Mouse (Mus musculus) megakaryocyte-erythroid progenitor cell, adult 5-6 weeks (primary cell): ENCODE measurements around the gene Vmn2r26. TPM values are rescaled to one million over a fixed set of nuclear protein-coding genes. Genes with fewer than 3 reads are reported as not detected.
A peak's percentile ranks its signal among the peaks of the same experiment; 100 is the strongest.
"Not testable (repeated sequence)": the region's sequence is repeated elsewhere in the genome, so short reads cannot be mapped to it uniquely, and the experiment has no call there.

Experiments used
- ATAC-seq: replicated peaks from 2 replicates; pipeline ENCODE4 v1.8.0; 2016; ENCODE audit warnings: mild to moderate bottlenecking, inconsistent platforms; ENCODE audit not compliant: severe bottlenecking, poor library complexity, low FRiP score, low TSS enrichment
- total RNA-seq, 2 experiments: library from RNA; stranded (forward) in 1 of 2; stranded (reverse) in 1 of 2; fragments of 200-1000, 215-1000 nt in 1 of 2; fragments of >200 nt in 1 of 2; fragmentation: Nextera tagmentation in 1 of 2; gene quantifications; 2 replicates each; pipeline ENCODE4 v1.2.3; 2014 to 2017

The Vmn2r26 gene
- total RNA-seq (2014; fragmentation: Nextera tagmentation) (not detected in 2 replicates), total RNA-seq (2017) (not detected in 2 replicates)

- ATAC-seq: not testable (repeated sequence)
Measured at GRCm38 (mm10) chr6:124024268-124024667, at the start of gene Vmn2r26. Vmn2r26 (plus strand) TSS chr6:124024568.

GRCm38 (mm10) chr6:124020841-124021240 lies 3.5 kb upstream of the Vmn2r26 start:
- no peak for ATAC-seq

DNA sequence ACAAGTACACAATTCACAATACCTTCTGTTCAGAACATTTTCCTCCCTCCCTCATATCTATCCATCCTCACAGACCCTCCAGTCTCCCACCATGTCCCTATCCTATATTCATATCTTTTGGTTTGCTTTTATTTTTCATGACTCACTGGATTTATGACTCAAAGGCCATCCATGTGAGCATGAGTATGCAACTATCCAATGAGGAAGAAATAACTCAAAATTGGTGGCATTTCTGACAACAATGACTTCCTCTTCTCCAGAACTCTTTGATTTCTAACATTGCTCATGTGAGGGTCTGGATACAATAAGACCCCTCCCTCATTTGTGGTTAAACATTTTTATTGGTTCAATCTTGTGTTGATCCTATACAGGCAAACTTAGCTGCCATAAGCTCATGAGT lies 24.0 kb downstream of the Vmn2r26 start:
- ATAC-seq: no peak

DNA sequence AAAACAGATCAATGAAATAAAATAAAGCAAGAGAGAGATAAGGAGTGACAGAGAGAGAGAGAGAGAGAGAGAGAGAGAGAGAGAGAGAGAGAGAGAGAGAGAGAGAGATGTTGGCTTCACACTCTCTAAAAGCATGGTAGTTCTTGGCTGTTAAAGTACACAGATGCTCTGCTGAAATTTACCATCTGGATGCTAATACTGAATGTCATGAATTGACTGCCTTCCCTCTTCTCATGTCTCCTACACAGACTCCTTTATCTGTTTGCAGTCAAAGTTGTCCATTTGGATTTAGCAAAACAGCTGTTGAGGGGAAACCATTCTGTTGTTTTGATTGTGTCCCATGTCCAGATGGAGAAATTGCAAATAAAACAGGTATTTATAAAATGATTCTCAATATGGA lies 29.2 kb downstream of the Vmn2r26 start:
- ATAC-seq: not testable (repeated sequence)

- ATAC-seq: 0 out of 2 replicates have a peak, but pooled peaks have one; percentile 22
Measured at GRCm38 (mm10) chr6:124102334-124102733, 78.0 kb downstream of the Vmn2r26 start.

Other genes starting within 250 kb of the Vmn2r26 start
- not detected in 2 replicates for gene Vmn2r24, start 245.7 kb upstream of the Vmn2r26 start, total RNA-seq (2014; fragmentation: Nextera tagmentation)
- gene Vmn2r24, start 245.7 kb upstream of the Vmn2r26 start, total RNA-seq (2017): not detected in 2 replicates
- gene Vmn2r25, start 171.1 kb upstream of the Vmn2r26 start, total RNA-seq (2014; fragmentation: Nextera tagmentation): not detected in 2 replicates
- not detected in 2 replicates for gene Vmn2r25, start 171.1 kb upstream of the Vmn2r26 start, total RNA-seq (2017)
- gene Vmn2r27, start 207.3 kb downstream of the Vmn2r26 start, total RNA-seq (2014; fragmentation: Nextera tagmentation): not detected in 2 replicates
- gene Vmn2r27, start 207.3 kb downstream of the Vmn2r26 start, total RNA-seq (2017): not detected in 2 replicates